Mouse (Mus musculus) T-cell, adult 2 months (primary cell): ENCODE results near the gene Mtmr12.

Source experiments
- DNase-seq: peaks from one replicate; pipeline ENCODE4 v3.0.0; 2022; ENCODE audit warnings: low spot score

Mtmr12 gene

DNA sequence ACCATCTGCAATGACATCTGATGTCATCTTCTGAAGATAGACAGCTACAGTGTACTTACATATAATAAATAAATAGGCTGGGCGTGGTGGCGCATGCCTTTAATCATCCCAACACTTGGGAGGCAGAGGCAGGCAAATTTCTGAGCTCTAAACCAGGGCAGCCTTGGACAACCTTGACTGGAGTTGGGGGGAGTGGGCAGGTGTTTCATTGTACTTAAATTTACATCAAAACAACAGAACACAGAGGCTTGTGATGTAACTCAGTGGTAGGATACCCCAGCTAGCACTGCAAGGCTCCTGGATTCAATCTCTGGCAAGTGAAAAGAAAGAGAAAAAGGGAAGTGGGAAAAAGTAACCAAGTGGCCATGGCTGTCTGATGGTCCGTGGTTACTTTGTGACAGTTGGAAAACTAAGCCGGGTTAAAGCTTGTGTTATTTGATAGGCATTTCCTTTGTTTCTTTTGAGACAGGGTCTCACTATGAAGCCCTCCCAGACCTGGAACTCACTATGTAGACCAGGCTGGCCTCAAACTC is 70.3 kb downstream of the Mtmr12 start:
- DNase-seq = no peak

DNA sequence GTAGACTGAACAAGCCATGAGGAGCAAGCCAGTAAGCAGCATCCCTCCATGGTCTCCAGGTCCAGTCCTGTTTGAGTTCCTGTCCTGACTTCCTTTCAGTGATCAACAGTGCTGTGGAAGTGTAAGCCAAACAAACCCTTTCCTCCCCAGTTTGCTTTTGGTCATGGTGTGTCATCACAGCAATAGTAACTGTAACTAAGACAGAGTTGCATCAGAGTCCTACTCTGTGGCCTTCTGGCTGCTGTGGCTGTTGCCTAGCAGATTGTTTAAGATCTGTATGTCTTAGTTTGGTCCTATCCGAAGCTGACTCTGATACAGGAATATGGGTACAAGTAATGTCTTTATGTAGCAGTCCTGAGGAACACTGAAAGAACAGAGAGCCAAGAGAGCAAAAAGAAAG is 75.0 kb downstream of the Mtmr12 start:
- DNase-seq = no peak

DNA sequence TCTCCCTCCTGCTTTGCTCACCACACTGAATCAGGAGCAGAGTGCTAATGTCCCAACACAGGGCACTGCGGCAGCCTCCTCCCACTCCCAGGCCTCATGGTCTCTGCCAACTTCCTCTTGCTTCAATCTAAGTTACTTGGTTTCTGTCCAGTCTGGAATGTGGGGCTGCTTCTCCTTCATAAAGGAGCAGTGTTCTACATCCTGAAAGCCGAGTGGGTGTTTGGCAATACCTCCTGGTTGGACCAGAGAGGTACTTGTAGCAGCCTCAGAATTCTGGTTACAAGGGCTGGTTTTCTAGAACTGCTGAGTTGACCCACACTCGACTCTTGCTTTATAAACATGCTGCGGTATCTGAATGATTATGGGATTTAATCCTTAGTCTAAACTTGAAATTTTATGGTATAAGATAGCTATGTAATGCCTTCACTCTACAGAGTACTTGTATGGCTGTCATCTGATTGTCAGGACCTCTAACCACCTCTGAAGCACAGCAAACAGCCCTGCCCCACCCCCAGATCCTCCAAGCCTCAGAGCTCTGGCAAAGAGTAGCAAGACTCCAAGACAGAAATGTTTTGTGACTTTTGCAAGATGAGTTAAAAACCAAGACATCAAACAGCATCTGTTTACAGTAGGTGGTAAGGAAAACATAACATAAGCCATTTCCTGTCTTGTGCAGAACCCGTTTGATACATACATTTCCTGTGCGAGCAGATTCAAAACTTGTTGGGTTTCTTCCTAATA is 80.1 kb downstream of the Mtmr12 start:
- DNase-seq = peak; percentile 22

DNA sequence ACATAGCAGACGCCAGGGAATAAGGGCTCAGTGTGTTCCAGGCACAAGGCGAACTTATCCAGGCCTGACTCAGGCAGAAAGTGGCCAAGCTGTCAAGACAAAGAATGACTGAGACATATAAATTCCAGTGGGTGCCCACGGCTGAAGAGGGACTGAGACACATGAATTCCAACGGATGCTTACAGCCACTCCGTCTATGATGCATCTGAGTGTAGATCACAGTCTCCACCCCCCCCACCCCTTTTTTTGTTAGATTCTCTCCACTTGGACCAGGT is 80.6 kb downstream of the Mtmr12 start:
- no peak for DNase-seq

DNA sequence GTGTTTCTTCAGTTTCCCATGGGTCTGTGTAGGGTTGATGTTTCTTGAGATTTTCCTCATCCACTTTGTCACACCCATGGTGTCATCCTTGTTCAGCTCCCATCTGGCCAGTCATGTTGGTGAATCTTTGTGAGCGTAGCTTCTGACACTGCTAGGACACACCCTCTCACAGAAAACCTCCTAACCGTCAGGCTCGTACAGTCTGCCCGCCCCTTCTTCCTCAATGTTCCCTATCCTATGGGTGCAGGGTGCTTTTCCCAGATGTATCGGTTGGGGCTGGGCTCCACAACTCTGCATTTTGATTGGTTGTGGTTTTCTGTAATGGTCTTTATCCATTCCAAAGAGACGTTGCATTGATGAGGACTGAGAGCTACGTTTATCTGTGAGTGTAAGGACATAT is 85.5 kb downstream of the Mtmr12 start:
- DNase-seq = no peak

DNA sequence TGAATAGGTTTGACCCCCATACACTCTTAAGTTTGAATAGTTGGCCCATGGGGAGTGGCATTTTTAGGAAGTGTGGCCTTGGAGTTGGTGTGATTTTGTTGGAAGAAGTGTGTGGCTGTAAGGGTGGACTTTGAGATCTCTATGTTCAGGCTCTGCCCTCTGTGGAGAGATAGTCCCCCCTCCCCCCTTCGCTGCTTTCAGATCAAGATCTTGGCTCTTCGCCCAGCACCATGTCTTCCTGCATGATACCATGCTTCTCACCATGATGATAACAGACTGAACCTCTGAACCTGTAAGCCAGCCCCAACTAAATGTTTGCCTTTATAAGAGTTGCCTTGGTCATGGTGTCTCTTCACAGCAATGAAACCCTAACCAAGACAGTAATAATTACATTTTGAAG is 86.9 kb downstream of the Mtmr12 start:
- no peak for DNase-seq

DNA sequence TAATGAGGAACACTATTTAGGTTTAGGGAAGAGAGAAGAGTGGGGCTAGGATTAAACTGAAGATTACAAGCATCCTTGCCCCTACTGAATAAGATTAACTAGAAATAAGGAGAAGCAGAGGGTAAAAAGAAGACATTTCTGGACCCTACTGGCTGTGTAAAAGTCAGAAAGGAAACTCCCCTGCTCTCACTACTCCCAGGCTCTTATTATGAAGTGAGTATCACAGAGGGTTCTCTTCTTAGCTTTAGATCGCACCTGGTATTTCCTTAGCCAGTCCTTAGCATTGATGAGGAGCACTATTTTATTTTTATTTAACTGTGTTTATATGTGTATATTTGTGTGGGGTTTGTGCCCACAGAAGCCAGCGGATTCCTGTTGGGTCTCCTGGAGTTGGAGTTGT is 91.4 kb downstream of the Mtmr12 start:
- no peak for DNase-seq

DNA sequence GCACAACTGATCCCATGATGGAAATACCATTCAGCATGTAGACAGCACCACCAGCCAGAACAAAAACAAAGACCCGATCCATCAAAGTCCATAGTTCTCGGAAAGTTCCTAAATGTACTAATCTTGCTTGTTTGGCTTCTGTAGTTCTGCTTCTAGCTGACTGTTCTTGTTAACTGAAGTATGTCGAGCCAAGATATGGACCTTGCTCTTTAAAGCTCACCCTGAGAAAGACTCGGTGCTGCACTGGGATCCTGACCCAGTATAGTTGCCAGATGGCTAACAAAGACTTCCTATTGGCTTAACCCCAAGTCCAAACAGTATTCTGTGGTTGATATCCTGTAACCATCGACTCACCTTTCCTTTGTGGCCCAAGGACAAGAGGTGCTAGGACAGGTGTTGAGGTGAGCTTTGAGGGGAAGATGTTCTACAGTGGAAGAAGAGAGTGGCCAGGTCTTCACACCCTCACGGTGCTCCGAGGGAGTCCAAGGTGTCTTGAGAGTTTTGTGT is 93.5 kb downstream of the Mtmr12 start:
- DNase-seq = no peak

DNA sequence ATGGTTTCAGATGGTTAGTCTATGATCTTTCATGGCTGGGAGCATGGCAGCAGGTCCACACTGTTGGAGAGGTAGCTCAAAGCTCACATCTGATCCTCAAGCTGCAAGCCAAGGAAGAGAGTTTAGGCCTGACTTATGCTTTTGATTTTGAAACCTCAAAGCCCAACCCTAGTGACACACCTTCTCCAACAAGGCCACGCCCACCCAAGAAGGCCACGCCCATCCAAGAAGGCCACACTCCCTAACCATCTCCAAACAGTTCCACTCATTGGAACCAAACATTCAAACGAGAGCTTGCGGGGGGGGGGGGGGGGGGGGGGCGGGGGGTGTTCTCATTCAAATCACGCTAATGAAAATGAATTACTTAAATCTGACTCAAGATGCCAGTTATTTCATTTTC is 96.9 kb downstream of the Mtmr12 start:
- DNase-seq = no peak

DNA sequence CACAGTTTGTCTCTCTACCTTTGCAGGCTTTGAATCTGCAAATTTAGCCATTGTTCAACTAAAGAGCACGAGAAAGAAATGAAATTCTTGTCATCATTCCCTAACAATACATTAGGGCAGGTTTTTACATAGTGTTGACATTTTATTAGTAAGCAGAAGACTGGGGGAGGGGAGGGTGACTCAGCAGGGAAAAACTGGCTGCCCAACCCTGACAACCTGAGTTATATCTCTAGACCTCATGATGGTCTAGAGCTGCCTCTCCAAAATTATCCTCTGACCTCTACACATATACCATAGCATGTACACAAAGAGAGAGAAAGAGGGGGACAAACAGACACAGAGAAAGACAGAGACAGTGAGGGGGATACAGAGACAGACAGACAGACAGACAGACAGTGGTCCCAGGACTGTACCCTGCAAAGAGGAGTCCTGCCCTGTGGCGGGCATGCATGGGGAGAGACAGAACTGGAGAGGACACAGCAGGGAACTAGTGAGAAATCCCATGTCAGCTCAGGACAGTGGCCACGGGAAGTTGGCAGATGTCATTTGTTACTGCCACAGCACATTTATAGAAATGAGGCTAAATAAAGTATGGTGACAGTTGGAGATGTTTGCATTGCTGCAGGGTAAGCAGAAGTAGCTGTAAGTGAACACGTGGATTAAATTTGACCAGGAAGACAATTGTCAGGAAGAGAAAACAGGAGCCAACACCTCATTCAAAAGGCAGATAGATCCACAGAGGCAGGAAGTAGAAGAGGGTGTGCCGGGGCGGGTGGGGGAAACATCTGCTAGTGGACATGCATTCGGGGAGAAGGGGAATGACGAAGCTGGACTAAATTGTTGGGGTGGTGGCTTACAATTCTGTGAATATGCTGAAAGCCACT is 101.6 kb downstream of the Mtmr12 start:
- no peak for DNase-seq

DNA sequence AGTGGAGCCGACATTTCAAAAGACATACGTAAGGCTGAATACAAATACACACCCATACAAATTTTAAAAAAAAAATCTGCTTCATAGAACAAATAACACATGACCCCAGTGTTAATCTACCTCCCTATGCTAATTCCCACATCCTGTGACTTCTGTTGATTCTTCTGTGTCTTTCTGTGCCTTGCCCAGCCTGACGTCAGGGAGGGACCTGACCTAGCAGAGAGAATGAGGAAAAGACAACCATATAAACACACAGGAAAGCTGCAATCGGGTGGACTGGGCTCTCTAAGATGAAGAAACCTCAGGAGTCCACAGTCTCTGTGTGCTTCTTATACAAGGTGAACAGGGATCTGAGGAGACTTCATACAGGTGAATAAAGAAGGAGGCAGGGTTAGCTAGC is 102.3 kb downstream of the Mtmr12 start:
- DNase-seq = no peak

DNA sequence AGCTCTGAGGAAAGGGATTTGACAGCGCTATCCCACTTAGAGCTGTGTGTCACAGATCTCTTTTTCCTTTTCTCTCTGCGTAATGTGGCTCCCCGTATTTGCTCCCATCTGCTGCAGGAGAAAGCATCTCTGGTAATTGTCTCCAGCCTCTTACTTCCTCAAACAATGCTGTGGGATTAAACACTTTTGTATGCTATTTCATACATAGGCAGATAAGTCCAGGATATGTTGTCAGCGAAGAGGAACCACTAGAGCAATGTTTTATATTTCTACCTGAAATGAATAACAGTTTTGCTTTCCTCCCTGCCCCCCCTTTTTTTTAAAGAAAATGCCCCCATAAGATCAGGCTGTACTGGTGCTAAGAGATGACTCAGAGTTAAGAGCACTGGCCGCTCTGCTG is 103.7 kb downstream of the Mtmr12 start:
- DNase-seq = no peak

DNA sequence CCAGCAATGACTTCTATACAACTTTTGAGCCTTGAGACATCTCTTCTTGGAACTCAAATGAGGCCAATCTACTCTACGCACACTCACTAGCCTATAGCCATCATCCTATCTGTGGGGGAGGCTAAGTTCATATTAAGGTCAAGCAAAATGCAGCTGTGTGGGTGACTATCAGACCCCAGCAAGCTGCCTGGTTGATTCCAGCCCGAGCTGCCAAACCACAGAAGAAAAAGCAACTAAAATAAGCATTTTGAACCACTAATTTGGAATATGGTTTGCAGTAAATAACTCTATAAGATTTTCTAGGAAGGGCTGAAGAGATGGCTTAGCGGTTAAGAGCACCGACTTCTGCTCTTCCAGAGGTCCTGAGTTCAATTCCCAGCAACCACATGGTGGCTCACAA is 105.8 kb downstream of the Mtmr12 start:
- DNase-seq = no peak

DNA sequence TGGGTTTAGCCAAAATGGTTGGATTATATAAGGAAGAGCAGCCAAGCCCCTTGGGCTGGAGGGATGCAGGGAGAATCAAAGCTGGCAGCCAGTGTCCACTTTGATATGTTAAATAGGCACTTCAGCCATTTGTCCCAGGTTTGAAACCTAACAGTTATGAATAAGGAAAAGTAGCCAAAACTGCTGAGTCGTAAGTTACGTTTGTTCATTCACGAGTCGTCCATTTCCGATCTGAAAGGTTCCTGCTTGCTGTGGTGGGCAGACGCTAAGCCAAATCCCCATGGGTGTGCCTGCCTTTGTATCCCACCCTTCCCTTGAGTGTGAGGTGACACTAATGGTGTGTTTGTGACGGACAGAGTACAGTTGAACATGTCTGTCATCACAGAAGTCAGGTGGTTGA is 106.6 kb downstream of the Mtmr12 start:
- no peak for DNase-seq

DNA sequence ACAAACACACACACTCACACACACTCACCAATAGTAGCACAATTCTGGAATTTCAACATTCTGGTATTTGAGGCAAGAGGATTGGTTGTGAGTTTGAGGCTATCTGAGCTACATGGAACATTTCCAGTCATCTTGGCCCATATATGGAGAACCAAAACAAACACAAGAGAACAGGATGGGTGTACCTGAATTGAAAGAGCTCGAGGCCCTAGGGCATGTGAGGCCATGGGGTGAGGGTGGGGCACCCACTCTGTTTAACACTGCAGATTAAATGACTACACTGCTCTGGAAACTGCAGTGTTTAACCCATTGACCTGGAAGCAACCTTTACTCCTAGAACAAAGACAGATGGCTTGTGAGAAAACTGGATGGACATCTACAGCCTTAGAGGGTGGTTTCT is 108.4 kb downstream of the Mtmr12 start:
- DNase-seq = no peak

DNA sequence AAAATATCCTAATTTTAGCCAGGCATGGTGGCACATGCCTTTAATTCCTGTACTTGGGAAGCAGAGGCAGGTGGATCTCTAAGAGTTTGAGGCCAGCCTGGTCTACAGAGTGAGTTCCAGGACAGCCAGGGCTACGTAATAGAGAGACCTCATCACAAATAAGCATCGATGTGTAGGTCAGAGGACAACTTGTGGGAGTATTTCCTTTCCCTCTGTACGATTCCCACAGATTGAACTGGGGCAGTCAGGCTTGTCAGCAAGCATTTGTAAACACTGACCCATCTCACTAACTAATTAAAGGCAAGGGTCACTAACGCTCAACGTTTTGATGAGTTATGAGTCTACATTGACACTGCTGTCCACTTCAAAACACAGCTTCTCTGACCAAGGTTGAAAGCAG is 109.8 kb downstream of the Mtmr12 start:
- DNase-seq = no peak

DNA sequence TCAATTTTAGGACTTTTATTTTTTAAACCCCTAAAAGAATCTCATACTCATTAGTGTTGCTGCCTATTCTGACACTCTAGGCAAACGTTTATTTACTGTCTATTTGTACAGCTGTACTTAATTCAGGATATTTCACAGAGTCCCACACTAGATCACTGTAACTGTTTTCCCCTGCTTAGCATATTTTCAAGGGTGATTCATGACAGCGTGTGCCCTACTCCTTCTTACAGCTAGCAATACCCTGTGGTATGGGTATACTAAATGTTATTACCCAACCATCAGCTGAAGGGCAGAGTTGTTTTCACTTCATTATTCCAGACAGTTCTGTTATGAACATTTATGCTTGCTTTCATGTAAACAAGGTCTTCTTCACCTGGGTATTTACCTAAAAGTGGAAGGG is 111.2 kb downstream of the Mtmr12 start:
- DNase-seq = no peak

DNA sequence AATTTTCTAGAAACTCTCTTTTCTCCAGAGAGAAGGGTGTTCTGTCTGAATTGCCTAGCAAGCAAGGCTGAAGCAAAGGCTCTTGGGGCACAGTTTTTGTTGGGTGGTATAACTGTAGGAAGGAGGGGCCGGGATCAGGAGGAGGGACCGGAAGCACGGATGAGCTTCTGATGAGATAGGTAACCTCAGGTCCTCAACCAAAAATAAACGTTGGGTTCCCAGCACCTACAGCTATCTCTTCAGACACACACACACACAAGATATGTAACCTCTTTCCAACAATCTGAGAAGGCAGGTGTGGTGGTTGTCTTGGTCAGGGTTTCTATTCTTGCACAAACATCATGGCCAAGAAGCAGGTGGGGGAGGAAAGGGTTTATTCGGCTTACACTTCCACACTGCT is 112.5 kb downstream of the Mtmr12 start:
- no peak for DNase-seq

DNA sequence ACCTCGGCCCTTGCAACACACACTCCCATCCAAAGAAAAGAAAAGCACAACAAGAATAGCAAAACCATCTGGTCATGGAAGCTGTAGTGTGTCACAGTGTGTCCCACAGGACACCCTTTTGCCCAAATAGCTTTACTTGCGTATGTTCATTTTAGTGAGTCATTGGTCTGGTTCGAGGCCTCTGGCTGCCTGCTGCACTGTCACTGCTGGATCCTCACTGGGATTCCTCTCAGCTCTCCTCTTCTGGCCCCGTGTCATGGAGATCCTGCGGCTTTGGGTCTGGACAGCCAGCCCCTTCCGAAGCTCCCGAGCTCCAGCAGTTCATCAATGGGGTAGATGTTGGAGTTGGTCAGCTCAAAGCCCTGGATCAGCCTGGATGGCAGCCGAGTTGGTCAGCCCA is 113.6 kb downstream of the Mtmr12 start:
- DNase-seq = no peak

DNA sequence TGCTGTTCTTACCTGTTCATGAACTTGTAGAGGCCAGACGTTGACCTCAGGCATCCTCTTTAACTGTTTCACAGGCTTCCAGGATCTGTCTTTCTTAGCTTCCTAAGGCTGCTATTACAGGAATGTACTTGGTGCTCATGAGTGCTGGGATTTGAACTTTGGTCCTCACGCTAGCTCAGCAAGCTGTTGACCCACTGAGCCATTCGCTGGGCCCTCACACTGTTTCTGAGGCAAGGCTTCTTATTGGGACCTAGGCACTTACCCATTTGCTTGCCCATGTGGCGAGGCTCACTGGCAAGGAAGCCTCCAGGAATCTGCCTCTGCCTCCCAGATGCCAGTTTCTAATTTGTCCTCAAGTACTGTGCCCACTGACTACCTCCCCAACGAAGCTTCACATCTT is 115.1 kb downstream of the Mtmr12 start:
- DNase-seq = no peak

DNA sequence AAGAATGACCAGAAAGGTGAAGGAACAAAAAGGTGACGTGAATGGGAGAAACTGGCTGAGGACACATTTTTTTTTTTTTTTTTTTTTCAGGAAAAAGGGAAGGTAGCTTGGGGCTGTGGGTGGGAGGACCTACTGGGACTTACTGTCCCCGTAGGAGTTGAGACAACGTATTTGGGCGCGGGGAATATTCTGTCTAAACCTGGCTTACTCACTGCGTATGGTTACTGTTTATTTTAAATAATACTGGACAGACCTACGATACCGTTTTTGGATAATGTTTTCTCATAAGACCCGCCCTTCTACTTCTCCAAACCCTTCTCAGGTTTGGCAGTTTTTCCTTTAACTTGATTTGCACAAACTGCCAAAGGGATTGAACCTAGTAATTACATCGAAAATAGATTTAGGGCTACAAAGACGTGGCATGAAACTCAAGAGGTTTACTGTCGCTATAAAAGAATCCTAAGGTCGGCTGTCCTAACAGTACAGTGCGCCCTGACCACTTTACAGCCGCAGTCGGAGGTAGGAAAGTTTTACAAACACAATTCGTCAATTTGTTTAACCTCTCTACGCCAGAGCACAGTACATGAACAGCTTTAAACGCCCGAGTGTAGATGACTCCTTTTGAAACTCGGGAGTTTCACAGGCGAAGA is 115.7 kb downstream of the Mtmr12 start:
- DNase-seq = no peak

DNA sequence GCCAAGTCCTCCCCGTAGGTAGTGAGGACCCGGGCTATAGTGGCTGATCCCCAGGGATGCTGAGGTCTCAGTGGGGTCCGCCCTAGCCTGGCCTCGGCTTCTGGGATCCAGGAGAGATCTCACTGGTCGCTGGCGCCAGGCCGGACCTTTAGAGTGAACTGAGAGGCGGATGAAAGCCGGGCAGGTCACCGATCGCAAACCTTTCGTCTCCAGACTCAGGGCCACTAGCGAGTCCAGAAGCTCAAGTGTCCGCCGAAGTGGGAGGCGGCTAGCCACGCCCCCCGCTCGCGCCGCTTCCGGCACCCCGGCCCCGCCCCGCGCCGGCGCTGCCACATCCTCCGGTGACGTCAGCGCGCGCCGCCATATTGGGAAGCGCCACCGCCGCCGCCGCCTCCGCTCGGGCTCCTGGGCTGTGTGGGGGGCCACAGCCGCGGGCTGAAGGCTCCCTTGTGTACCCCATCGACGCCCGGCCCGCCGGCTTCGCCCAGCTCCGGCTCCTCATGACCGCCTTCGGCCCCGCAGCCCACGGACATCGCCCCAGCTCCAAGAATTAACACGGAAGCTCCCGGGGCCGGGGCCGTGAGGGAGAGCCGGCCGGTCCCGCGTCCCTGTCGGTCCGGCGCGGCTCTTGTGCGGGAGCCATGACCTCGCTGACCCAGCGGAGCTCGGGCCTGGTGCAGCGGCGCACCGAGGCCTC is 116.4 kb downstream of the Mtmr12 start, which contains the start of gene Golph3:
TSS of gene Golph3 (plus strand) at position 360 of the 697 bp plus-strand sequence.
- DNase-seq = peak; percentile 90
